Mouse (Mus musculus) ovary, postnatal 10 days (tissue): ENCODE results near the gene Exoc5.

ENCODE experiments used
- DNase-seq: peaks from one replicate; pipeline ENCODE4 v3.0.0; 2022; ENCODE audit warnings: low spot score

Gene Exoc5

GRCm38 (mm10) chr14:49007979-49008378 lies 58.5 kb downstream of the Exoc5 start:
- DNase-seq = no peak

GRCm38 (mm10) chr14:49001655-49002054 lies 64.8 kb downstream of the Exoc5 start:
- no peak for DNase-seq

GRCm38 (mm10) chr14:48998795-48999194 lies 67.7 kb downstream of the Exoc5 start:
- no peak for DNase-seq

GRCm38 (mm10) chr14:48993861-48994260 lies 72.6 kb downstream of the Exoc5 start:
- DNase-seq = no peak

- DNase-seq = no peak
These were observed 74.3 kb downstream of the Exoc5 start for GRCm38 (mm10) chr14:48992070-48992580.

GRCm38 (mm10) chr14:48991144-48991522 lies 75.3 kb downstream of the Exoc5 start:
- DNase-seq = no peak

GRCm38 (mm10) chr14:48990471-48991143 lies 75.8 kb downstream of the Exoc5 start:
- peak; percentile 6 for DNase-seq

- DNase-seq = no peak
These were observed 76.6 kb downstream of the Exoc5 start for GRCm38 (mm10) chr14:48989831-48990230.

- DNase-seq = no peak
These were observed 80.2 kb downstream of the Exoc5 start for GRCm38 (mm10) chr14:48986231-48986630.

GRCm38 (mm10) chr14:48985673-48986072 lies 80.8 kb downstream of the Exoc5 start:
- no peak for DNase-seq

GRCm38 (mm10) chr14:48978971-48979388 lies 87.5 kb downstream of the Exoc5 start:
- DNase-seq = no peak

- no peak for DNase-seq
These were observed 94.9 kb downstream of the Exoc5 start for GRCm38 (mm10) chr14:48971546-48971945.

GRCm38 (mm10) chr14:48968670-48969069 lies 97.8 kb downstream of the Exoc5 start:
- DNase-seq = no peak
